Mouse (Mus musculus) bone marrow, adult 2 months (tissue): ENCODE data around the gene Llgl2.

ENCODE experiments used
- CTCF ChIP-seq: fragments of 200-500 bp; IDR thresholded peaks from 2 replicates; pipeline ENCODE4 v1.5.1; 2011; ENCODE audit warnings: low read length, control low read depth; ENCODE audit not compliant: control insufficient read depth, insufficient read depth
- POLR2A ChIP-seq: fragments of 200-500 bp; IDR thresholded peaks from 2 replicates; pipeline ENCODE4 v1.6.1; 2011; ENCODE audit warnings: low read depth, mild to moderate bottlenecking, control low read depth, low read length, borderline replicate concordance; ENCODE audit not compliant: control insufficient read depth

DNA sequence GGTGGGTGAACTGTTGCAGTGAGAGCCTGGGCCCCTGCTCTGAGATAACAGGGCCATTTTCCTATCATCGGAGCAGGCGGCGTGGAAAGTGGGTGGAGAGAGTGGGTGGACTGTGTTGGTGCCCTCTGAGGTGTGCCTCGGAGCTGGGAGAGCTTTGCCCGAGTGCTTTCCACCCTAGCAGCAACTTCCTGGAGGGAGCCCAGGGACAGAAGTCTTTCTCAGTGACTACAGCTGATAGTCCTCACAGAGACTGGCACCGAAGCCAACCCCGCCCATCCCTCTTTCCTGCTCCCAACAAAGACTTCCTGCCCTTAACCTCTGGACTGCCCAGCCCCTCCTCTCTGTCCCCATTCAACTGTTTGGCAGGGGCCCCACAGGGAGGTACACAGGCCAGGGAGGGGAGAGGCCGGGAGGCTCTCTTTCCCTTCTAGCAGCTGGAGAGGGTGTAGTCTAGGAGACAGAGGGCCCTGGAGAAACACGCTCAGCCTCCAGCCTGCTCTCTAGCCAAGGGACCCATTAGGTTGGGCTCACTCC, 44.7 kb upstream of the Llgl2 start:
- TF ChIP-seq CTCF (no peak), POLR2A (no peak)
